Mouse (Mus musculus) layer of hippocampus, adult 6 months (tissue): ENCODE measurements around the gene Vmo1. TPM values are rescaled to one million over a fixed set of nuclear protein-coding genes. Genes with fewer than 3 reads are reported as not detected.

Experiments
- long read RNA-seq, 2 experiments: library from polyadenylated mRNA; unstranded; transcript quantifications; one replicate each; pipeline ENCODE4 v2.0.0; 2019 to 2020
- polyA plus RNA-seq: library from polyadenylated mRNA; unstranded; fragments of <200 nt; fragmentation: Nextera tagmentation; gene quantifications from 2 replicates; pipeline ENCODE4 v1.2.3, GENCODE M21; 2021

Vmo1 gene
- polyA plus RNA-seq, result 0.30 and 0.39 TPM in 2 replicates
- long read RNA-seq, experiment 1, result 0 reads
- long read RNA-seq, experiment 2, result 0 reads

DNA sequence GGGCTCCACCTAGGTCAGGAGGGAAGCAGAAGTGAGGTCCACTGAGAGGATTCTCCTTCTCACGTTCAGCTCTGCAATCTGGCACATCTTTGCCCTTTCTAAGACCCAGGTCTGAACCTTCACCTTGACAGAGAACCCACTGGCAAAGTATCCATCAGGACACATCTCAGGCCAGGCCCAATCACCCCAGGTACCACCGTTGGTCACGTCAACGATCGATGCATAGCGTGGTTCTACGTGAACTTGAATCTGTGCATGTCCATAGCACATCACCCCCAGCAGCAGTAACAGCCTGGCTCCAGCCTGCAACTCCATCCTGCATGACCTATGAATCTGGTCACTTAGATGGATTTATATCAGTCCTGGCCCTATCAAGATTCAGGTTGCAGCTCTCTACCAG is at the start of gene Vmo1:
Gene Vmo1 (minus strand): TSS at position 329 of the 400 bp plus-strand sequence.

DNA sequence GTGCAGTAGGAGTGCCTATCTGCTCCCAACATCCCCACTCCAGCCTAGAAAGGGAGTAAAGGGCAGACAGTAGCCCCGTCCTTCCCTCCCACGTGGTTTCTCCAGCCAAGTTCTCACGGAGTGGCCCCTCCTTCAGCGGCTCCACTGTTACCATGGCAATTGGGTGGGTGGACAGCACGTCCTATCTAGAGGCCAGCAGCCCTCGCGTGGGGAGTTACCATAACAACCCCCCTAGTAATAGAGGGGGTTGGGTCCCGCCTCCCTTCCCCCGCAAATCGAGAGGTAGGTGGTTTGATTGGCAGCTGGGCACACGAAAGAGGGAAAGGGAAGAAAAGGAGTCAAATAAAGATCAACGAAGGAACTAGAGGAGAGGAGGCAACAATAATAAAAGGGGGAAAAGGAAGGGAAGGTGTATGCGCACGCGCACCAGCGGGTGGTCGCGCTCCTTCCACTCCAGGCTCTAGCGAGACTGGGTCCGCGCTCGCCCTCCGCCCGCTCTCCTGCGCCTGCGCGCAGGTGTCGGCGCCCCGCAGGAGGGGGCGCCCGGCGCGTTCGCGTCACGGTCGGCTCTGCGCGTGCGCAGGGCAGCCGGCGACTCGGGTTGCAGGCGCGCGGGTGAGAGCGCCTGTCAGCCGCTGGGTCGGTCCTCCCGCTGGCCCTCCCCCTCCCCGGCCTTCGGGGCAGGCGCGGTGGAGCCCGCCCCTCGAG is 48.0 kb upstream of the Vmo1 start, which contains the start of gene Mink1:
Gene Mink1 (plus strand): TSS at position 595 of the 708 bp plus-strand sequence.

DNA sequence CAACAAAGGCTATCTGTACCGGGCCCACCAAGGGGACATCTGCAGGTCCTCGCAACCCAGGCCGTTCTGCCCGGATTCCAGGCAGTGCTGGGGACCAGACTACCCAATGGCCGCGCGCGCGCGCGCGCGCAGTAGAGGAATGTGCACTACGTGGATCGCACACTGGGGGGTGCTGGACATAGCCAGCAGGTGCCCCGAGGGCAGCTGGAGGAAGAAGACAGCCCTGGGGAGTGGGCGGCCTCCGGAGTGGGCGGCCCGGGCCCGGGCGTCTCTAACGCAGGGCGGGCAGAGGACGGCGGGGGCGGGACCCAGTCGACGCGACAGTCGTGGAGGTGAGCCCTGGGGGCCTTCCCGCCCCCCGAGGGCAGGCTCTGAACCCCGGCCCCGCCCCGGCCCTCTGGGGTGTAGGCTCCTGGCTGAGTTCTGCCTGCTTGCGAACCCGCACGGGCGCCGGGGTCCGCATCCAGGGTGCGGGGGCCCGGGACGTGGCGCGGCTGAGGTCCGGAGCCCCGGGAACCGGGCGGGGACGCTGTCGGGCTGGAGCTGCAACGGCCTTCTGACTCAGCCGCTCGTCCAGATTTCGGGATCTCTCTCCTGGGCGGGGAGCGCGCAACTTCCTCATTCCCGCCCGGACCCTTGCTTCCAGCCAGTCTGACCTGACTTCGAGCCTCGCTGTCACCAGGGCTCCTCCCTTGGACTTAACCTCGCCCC is 25.6 kb upstream of the Vmo1 start, which contains the start of gene Pld2:
Gene Pld2 (plus strand): TSS at position 188 of the 711 bp plus-strand sequence.

DNA sequence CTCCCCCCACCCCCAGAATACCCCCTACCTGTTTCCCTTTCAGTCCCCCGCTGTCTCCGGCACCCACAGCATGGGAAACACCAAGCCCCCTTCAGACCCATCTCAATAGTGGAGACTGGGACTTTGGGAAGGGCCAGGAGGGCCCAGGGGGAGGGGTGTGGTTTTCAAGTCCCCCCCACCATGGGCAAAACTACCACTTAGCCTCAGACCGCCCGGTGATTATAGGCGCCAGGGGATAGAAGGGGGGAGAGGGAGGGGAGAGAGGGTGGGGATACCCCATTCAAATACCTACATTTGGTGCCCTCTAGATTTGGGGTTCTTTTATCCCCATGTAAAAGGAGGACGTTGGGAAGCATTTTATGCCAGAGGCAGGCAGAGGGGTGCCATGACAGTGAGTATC is 18.4 kb upstream of the Vmo1 start, which contains the start of gene Gm40193:
Gene Gm40193 (minus strand): TSS at position 101 of the 400 bp plus-strand sequence.

DNA sequence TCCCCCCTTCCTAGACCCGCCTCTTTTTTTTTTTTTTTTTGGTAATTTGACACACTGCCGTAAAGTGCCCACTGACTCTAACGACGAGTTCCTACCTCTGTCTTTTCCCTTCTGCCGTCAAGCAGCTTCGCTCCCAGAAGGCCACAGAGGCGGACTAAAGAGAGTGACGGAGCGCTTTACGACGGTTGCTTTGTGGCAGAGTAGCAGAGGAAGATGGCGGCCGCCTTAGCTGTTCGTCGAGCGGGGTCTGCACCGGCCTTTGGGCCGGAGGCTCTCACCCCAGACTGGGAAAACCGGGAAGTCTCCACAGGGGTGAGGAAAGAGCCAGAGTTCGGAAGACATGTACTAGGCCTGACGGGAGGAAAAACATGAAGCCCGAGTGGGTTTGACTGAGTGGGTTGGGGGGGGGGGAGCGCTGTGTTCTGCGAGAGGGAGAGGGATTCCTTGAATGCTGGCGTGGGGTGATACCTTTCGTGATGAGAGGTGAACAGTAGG is 10.8 kb upstream of the Vmo1 start, which contains the start of gene Psmb6:
Gene Psmb6 (plus strand): TSS at position 184 of the 495 bp plus-strand sequence.

DNA sequence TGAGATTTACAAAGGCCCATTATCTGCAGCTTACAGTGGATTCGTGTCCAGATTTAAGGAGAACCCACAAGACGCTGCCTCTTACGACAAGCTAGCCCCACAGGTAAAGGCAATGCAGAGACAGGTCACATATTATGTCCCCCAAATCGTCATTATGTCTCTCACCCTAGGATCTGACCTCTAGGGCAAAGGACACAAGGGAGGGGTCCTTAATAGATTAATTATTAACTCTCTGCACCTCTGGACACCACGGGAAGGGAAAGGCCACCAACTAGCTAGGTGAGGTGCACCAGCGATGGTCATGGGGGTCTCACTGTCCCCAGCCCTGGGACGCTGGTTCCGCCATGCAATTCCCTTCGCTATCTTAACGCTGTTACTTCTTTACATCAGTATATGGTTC is 4.5 kb upstream of the Vmo1 start, which contains the start of gene Gltpd2:
Gene Gltpd2 (plus strand): TSS at position 274 of the 400 bp plus-strand sequence.

DNA sequence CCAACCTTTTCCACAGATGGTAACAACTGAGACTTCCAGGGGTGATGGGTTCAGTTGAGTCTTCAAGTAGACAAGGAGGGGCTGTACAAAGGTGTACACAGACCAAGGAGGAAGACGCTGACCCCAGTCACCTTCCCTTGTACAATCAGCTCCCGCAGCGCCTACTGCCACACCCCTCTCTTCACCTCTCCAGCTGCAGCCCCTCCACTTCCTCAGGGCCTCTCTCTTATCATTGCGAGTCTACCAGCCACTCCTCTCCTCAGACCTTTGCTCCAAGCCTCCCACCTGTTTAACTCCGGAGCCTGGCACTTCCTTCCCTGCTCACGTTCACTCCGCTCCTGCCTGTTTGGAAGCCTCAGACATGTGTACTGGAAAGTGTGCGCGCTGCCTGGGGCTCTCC is 9.4 kb downstream of the Vmo1 start, which contains the start of gene Tm4sf5:
Gene Tm4sf5 (plus strand): TSS at position 275 of the 400 bp plus-strand sequence.

Other genes starting within 250 kb of the Vmo1 start
- 0.25 and 0.55 TPM in 2 replicates for gene Alox12e, start 192.0 kb downstream of the Vmo1 start, polyA plus RNA-seq
- not detected in 2 replicates for gene Alox15, start 162.6 kb downstream of the Vmo1 start, polyA plus RNA-seq
- 7.1 and 10.1 TPM in 2 replicates for gene Pelp1, start 104.6 kb downstream of the Vmo1 start, polyA plus RNA-seq
- 4.8 and 6.1 TPM in 2 replicates for gene Arrb2, start 82.0 kb downstream of the Vmo1 start, polyA plus RNA-seq
- 19.1 and 19.8 TPM in 2 replicates for gene Med11, start 62.7 kb downstream of the Vmo1 start, polyA plus RNA-seq
- gene Zmynd15, start 55.2 kb downstream of the Vmo1 start, polyA plus RNA-seq, result 0.06 and 0.13 TPM in 2 replicates
- gene Cxcl16, start 54.6 kb downstream of the Vmo1 start, polyA plus RNA-seq, result 1.9 and 3.4 TPM in 2 replicates
- gene Tm4sf5, start 9.4 kb downstream of the Vmo1 start, polyA plus RNA-seq, result 0.62 and 0.80 TPM in 2 replicates
- gene Gltpd2, start 4.6 kb upstream of the Vmo1 start, polyA plus RNA-seq, result 0.11 TPM in 2 replicates
- gene Psmb6, start 10.8 kb upstream of the Vmo1 start, polyA plus RNA-seq, result 615 and 656 TPM in 2 replicates
- not detected in 2 replicates for gene Gm40193, start 18.3 kb upstream of the Vmo1 start, polyA plus RNA-seq
- gene Pld2, start 25.4 kb upstream of the Vmo1 start, polyA plus RNA-seq, result 7.8 and 8.6 TPM in 2 replicates
- 25.4 and 30.5 TPM in 2 replicates for gene Mink1, start 48.3 kb upstream of the Vmo1 start, polyA plus RNA-seq
- not detected in 2 replicates for gene 4930544D05Rik, start 101.2 kb upstream of the Vmo1 start, polyA plus RNA-seq
- 0.31 TPM in 1 of 2 replicates, not detected in the other for gene Chrne, start 104.6 kb upstream of the Vmo1 start, polyA plus RNA-seq
- 0.11 and 0.15 TPM in 2 replicates for gene Gp1ba, start 124.5 kb upstream of the Vmo1 start, polyA plus RNA-seq
- gene Rnf167, start 132.6 kb upstream of the Vmo1 start, polyA plus RNA-seq, result 98.0 and 122 TPM in 2 replicates
- gene Slc25a11, start 132.9 kb upstream of the Vmo1 start, polyA plus RNA-seq, result 202 and 213 TPM in 2 replicates
- gene Pfn1, start 140.0 kb upstream of the Vmo1 start, polyA plus RNA-seq, result 531 and 655 TPM in 2 replicates
- gene Eno3, start 142.6 kb upstream of the Vmo1 start, polyA plus RNA-seq, result 4.7 and 5.0 TPM in 2 replicates
- gene Spag7, start 154.8 kb upstream of the Vmo1 start, polyA plus RNA-seq, result 74.2 and 84.7 TPM in 2 replicates
- gene Camta2, start 173.5 kb upstream of the Vmo1 start, polyA plus RNA-seq, result 105 and 127 TPM in 2 replicates
- 5.2 and 5.7 TPM in 2 replicates for gene Inca1, start 185.5 kb upstream of the Vmo1 start, polyA plus RNA-seq
- 0.90 and 1.3 TPM in 2 replicates for gene Kif1c, start 185.9 kb upstream of the Vmo1 start, polyA plus RNA-seq
- gene Zfp3, start 249.6 kb upstream of the Vmo1 start, polyA plus RNA-seq, result 12.9 and 14.9 TPM in 2 replicates